Mouse (Mus musculus) E14TG2a.4 (cell line): ENCODE results near the gene Kbtbd4.

Experiments
- H3K27me3 ChIP-seq: 2 replicates; pipeline ENCODE4 v1.6.1; 2014; ENCODE audit warnings: low read length, control low read depth; ENCODE audit not compliant: insufficient read depth
- H3K36me3 ChIP-seq: 2 replicates; pipeline ENCODE4 v1.6.1; 2014; ENCODE audit warnings: low read length, control low read depth; ENCODE audit not compliant: insufficient read depth
- H3K4me1 ChIP-seq: replicated peaks from 2 replicates; pipeline ENCODE4 v1.6.1; 2014; ENCODE audit warnings: low read depth, low read length, control low read depth
- H3K4me3 ChIP-seq: replicated peaks from 2 replicates; pipeline ENCODE4 v1.5.1; 2014; ENCODE audit warnings: mild to moderate bottlenecking, low read length
- H3K9me3 ChIP-seq: 2 replicates; pipeline ENCODE4 v1.6.1; 2014; ENCODE audit warnings: low read length, control low read depth
- CTCF ChIP-seq: conservative IDR thresholded peaks from 2 replicates; pipeline ENCODE4 v1.5.1; 2014; ENCODE audit warnings: low read length
- NANOG ChIP-seq: IDR thresholded peaks from 2 replicates; pipeline ENCODE4 v1.6.1; 2014; ENCODE audit warnings: borderline replicate concordance, low read length, mixed read lengths
- POU5F1 ChIP-seq: IDR thresholded peaks from 2 replicates; pipeline ENCODE4 v1.6.1; 2014; ENCODE audit warnings: low read length, borderline replicate concordance

Kbtbd4 gene

DNA sequence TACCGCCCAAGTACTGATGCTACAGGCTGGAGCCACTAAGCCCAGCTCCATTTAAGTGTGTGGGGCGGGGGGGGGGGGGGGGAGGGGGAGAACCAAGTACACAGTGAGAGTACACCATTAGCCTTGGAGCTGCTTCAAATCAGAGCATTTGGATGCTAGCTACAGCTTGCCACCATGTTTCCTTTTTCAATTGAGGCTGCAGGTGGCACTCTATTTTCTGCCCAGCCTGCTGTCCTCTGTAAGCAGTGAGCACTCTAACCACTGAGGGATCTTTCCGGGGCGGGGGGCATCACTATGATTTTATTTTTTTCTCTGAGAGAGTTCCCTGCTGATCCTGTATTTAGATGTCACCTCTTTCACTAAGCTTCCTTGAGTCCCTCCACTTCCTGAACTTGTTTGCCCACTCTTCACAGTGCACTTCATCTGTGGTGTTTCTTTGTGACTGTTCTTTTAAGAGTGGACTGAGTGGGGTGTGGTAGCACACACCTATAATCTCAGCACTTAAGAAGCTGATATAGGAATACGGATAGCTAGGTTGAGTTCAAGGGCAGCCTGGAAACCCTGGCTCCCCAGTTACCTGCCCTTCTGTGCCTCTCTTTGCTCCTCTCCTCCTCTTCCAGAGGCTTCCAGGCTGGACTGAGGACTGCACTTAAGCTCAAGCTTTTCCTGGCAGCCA lies 26.8 kb upstream of the Kbtbd4 start:
- no peaks in the 10 kb centered on the region for H3K36me3 ChIP-seq
- TF ChIP-seq NANOG (no peak), CTCF (no peak), POU5F1 (no peak)
- H3K27me3 ChIP-seq: peaks cover 49% of the 10 kb centered on the region
- H3K4me1 ChIP-seq: no peaks in the 10 kb centered on the region
- H3K4me3 ChIP-seq: no peak overlapping the region
- H3K9me3 ChIP-seq: no peaks in the 10 kb centered on the region

DNA sequence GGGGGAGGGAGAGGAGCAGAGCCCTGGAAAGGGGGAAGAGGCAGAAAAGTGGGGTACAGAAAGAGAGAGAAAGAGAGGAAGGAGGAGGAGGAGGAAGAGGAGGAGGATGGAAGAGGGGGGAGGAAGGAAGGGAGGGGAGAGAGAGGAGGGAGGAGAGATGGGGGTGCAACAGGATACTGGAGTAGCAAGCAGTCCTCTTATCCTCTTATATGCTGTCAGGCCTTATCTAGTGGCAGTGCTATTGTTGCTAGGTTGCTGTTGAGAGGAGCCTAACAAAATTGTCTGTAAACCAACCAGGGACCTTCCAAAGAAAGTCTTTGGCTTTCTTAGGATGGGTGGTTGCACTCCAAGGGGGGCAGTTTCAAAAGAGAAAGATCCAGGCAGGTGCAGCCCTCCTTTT lies 25.1 kb upstream of the Kbtbd4 start:
- Histone ChIP-seq H3K4me1 (no peaks in the 10 kb centered on the region; the same call in 1 of the 2 replicates), H3K36me3 (no peaks in the 10 kb centered on the region), H3K27me3 (peaks cover 64% of the 10 kb centered on the region), H3K9me3 (no peaks in the 10 kb centered on the region), H3K4me3 (no peak overlapping the region)
- TF ChIP-seq CTCF (no peak), NANOG (no peak), POU5F1 (no peak)

DNA sequence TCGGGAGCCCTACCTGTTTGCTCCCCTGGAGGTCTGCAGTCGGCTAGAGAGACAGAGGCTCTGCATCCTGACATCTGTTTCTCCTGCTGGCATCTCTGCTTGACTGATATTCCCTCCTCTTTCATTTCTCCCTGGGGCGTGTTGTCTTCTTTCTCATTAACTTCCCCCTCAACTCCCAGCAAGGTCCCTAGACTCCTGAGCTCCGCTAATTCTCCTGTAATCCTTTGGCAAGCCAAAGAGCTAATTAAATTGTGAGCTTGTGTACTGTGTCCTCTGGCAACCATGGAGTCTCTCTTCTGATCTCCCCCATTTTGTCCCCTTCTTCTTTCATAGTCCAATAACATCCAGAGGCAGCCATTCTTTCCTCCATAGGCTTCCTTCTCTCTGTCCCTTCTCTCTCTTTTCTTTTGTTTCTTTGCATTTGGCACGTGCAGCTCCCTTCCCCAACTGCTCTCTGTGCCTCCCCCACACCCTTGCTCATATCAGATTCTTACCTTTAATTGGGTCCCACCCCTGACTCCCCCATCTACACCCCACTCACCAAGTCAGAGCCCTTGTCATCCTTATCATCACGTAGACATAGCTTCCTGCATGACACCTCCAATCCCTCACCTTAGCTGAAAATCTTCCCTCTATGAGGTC lies 24.3 kb upstream of the Kbtbd4 start:
- Histone ChIP-seq H3K36me3 (no peaks in the 10 kb centered on the region), H3K27me3 (peaks cover 72% of the 10 kb centered on the region), H3K9me3 (no peaks in the 10 kb centered on the region), H3K4me3 (no peak overlapping the region), H3K4me1 (peaks cover 8% of the 10 kb centered on the region)
- TF ChIP-seq CTCF: no peak
- no peak for TF ChIP-seq NANOG
- TF ChIP-seq POU5F1: no peak

DNA sequence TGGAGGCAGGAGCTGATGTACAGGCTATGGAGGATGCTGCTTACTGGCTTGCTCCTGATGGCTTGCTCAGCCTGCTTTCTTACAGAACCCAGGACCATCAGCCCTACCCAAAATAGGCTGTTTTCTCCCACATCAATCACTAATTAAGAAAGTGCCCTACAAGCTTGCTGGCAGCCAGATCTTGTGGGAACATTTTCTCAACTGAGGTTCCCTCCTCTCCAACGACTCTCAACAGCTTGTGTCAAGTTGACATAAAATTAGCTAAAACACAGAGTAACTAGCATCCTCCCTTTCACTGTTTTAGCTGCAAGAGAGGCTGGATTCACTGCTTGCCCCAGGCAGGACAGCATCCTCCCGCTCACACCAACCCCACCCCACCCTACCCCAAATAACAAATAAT lies 22.7 kb upstream of the Kbtbd4 start:
- H3K4me1 ChIP-seq: peaks cover 19% of the 10 kb centered on the region
- no peak for TF ChIP-seq NANOG
- no peak for TF ChIP-seq POU5F1
- TF ChIP-seq CTCF: no peak
- no peak overlapping the region for H3K4me3 ChIP-seq
- no peaks in the 10 kb centered on the region for H3K9me3 ChIP-seq
- H3K36me3 ChIP-seq: no peaks in the 10 kb centered on the region
- peaks cover 82% of the 10 kb centered on the region for H3K27me3 ChIP-seq

DNA sequence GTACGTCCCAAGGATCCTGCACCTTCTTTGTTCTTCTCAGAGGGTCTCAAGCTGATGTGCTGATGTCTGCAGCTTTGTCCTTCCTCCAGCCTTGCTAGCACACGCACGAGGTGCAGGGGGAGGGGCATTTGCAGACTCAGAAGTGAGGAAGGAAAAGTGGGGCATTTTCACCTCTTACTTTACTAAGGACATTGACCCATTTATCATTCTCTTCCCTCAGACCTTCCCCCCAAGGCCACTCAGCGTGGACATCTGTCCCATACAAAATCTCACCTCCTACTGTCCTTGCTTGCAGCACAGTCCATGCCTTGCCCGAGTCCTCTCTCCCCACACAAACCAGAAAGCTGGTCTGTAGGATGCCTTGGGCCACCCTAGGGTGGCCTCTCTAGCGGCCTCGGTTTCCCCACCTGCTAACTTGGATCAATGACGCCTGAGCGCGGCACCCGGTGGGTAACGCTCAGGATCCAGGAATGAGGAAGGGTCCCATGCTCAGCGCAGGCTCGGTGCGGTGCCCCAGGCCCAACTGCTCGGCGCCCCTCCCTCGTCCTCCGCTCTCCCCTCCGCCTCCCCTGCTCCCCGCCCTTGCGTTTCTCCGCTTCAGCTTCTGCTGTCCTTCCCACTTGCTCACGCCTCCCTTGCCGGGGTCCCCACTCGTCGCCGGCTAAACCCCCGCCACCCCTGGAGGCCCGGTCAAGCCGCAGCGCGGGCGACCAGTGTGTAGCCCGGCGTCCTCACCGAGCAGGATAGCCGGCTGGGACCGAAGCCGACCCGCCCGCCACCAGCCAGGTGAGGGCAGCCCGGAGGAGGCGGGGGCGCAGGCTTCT lies 19.1 kb upstream of the Kbtbd4 start, which contains the start of gene C1qtnf4:
Gene C1qtnf4 (plus strand): TSS at position 643 of the 824 bp plus-strand sequence.
- peaks cover 88% of the 10 kb centered on the region for H3K27me3 ChIP-seq
- H3K9me3 ChIP-seq: no peaks in the 10 kb centered on the region
- H3K4me1 ChIP-seq: peaks cover 25% of the 10 kb centered on the region
- TF ChIP-seq CTCF (no peak), POU5F1 (no peak), NANOG (no peak)
- no peaks in the 10 kb centered on the region for H3K36me3 ChIP-seq
- peak within 1 kb of the TSS; percentile 76 for H3K4me3 ChIP-seq

DNA sequence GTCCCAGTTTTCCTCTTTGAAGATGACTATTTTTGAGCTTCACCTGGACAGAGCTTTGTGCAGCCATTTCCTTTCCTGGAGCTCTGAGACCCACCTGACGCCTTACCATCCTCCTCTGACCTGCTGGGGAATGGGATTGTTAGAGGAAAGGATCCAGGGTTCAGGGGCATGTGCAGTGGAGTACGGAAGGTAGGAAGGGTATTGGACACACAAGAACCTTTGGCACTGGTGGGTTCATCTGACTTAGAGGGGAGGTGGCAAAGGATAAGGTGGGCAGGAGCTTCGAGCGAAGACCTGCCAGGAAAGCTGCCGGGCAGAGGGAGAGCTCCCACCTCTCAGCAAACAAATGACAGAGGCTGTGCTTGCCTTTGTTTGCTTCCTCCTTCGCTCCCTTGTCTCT lies 18.1 kb upstream of the Kbtbd4 start:
- Histone ChIP-seq H3K4me1 (peaks cover 29% of the 10 kb centered on the region), H3K4me3 (peak overlapping the region; percentile 76), H3K27me3 (peaks cover 86% of the 10 kb centered on the region), H3K9me3 (no peaks in the 10 kb centered on the region), H3K36me3 (no peaks in the 10 kb centered on the region)
- TF ChIP-seq POU5F1 (no peak), NANOG (no peak), CTCF (no peak)

DNA sequence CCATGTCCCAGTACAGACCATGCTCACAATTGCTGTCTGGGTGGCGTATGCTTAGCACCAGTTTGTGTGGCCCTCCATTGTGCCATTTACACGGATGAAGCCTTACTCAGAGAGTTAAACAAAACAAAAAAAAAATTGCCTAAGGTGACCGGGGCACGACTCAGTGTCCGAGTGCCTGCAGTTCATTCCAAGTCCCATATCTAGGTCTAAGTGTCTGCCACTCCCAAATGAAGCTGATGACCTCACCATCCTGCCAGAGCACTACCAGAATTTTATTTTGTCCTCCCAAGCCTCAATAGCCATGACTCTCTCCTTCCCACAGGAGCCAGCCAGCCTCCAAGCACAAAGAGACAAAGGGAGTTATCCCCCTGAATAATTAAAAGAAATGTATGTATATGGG lies 16.9 kb upstream of the Kbtbd4 start:
- Histone ChIP-seq H3K4me3 (no peak overlapping the region), H3K9me3 (no peaks in the 10 kb centered on the region), H3K4me1 (peaks cover 35% of the 10 kb centered on the region), H3K27me3 (peaks cover 87% of the 10 kb centered on the region), H3K36me3 (peaks cover 10% of the 10 kb centered on the region)
- TF ChIP-seq NANOG (no peak), CTCF (no peak), POU5F1 (no peak)

DNA sequence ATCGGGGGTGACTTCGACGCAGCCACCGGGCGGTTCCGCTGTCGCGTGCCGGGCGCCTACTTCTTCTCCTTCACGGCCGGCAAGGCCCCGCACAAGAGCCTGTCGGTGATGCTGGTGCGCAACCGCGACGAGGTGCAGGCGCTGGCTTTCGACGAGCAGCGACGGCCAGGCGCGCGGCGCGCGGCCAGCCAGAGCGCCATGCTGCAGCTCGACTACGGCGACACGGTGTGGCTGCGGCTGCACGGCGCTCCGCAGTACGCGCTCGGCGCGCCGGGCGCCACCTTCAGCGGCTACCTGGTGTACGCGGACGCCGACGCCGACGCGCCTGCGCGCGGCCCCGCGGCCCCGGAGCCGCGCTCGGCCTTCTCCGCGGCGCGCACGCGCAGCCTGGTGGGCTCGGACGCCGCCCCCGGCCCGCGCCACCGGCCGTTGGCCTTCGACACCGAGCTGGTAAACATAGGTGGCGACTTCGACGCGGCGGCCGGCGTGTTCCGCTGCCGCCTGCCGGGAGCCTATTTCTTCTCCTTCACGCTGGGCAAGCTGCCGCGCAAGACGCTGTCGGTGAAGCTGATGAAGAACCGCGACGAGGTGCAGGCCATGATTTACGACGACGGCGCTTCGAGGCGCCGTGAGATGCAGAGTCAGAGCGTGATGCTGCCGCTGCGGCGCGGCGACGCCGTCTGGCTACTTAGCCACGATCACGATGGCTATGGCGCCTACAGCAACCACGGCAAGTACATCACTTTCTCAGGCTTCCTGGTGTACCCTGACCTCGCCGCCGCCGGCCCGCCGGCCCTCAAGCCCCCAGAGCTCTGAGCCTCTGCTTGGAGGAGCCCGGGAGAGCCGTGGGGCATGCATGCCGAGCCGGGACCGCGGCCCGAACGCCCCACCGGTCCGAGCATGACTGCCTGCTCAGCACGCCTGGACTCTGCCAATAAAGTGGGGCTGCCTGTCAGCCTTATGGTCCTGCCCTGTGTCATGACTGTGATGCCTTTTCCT lies 14.7 kb upstream of the Kbtbd4 start:
- Histone ChIP-seq H3K4me3 (peak overlapping the region; percentile 79), H3K27me3 (peaks cover 67% of the 10 kb centered on the region), H3K4me1 (peaks cover 32% of the 10 kb centered on the region), H3K9me3 (no peaks in the 10 kb centered on the region), H3K36me3 (peaks cover 30% of the 10 kb centered on the region)
- no peak for TF ChIP-seq CTCF
- no peak for TF ChIP-seq NANOG
- TF ChIP-seq POU5F1: no peak
